Mouse (Mus musculus) layer of hippocampus, postnatal 14 days (tissue): Measurements from ENCODE around the gene Slc23a3. TPM values are rescaled to one million over a fixed set of nuclear protein-coding genes. Genes with fewer than 3 reads are reported as not detected.

ENCODE experiments used
- DNase-seq, 2 experiments: peaks; one replicate each; pipeline ENCODE4 v3.0.0; 2021 to 2022; ENCODE audit warnings: low spot score in 2 of 2, mixed read lengths in 1 of 2
- long read RNA-seq, 2 experiments: library from polyadenylated mRNA; stranded (forward); transcript quantifications; one replicate each; pipeline ENCODE4 v2.0.0; 2021
- total RNA-seq, 2 experiments: library from RNA; stranded (reverse); gene quantifications; 2 replicates each; pipeline ENCODE4 v1.2.3; 2021

Gene Slc23a3
- under 1 TPM in 1 of 2 experiments, not detected in 1; 0.35 TPM for total RNA-seq
- long read RNA-seq, experiment 1, partial matches to known transcripts = 0 of 1 reads
- long read RNA-seq, experiment 1, other reads (novel, unspliced or antisense) = 1 of 1 reads
- long read RNA-seq, experiment 2 = 0 reads

DNA sequence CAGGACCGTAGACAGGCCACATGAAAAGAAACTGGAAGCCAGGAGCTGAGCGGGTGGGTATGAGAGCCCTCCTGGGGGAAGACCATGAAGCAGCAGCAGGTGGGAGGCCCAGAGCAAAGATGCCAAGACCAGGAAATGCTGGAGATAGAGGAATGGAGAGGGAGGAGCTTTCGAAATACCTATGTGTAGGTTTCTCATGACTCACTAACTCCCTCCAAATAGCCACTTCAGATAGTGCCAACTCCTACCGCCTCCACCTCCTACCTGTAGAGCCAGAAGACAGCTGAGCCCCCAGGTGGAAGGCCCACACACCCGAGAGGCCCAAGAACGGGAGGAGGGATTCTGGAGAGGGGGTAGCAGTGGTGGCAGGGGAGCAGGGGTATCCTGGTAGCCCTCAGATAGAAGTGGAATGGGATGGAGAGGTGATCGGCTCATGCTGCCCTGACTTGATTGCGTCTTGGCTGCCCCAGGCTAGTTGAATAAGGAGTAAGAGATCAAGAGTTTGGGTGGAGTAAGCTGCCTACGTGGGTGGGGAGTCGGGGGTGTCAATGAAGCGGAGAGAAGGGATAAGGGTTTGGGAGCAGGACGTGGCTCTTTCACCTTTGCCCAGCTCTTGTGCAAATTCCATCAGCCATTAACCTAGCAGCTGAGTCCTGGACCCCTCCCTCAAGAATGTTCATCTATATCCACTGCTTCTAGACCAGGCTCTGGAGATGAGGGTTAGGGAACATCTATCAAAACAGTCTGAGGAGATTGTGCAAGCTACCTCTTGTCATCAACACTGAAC lies at the start of gene Slc23a3:
Gene Slc23a3, minus strand, starts transcription at position 470 of the 787 bp plus-strand sequence.
- DNase-seq = no peak

GRCm38 (mm10) chr1:75182160-75182559 lies 48.5 kb upstream of the Slc23a3 start:
- DNase-seq = no peak

GRCm38 (mm10) chr1:75181377-75181870 lies 47.7 kb upstream of the Slc23a3 start:
- DNase-seq = no peak

GRCm38 (mm10) chr1:75180741-75181140 lies 47.1 kb upstream of the Slc23a3 start:
- no peak for DNase-seq

GRCm38 (mm10) chr1:75180105-75180590 lies 46.5 kb upstream of the Slc23a3 start, which contains the start of gene Abcb6:
TSS of gene Abcb6 (minus strand) at chr1:75180392.
- peak; percentile 89 to 95 for DNase-seq

- DNase-seq = peak; percentile 72 to 81
These were observed 45.8 kb upstream of the Slc23a3 start for GRCm38 (mm10) chr1:75179334-75180104.

DNA sequence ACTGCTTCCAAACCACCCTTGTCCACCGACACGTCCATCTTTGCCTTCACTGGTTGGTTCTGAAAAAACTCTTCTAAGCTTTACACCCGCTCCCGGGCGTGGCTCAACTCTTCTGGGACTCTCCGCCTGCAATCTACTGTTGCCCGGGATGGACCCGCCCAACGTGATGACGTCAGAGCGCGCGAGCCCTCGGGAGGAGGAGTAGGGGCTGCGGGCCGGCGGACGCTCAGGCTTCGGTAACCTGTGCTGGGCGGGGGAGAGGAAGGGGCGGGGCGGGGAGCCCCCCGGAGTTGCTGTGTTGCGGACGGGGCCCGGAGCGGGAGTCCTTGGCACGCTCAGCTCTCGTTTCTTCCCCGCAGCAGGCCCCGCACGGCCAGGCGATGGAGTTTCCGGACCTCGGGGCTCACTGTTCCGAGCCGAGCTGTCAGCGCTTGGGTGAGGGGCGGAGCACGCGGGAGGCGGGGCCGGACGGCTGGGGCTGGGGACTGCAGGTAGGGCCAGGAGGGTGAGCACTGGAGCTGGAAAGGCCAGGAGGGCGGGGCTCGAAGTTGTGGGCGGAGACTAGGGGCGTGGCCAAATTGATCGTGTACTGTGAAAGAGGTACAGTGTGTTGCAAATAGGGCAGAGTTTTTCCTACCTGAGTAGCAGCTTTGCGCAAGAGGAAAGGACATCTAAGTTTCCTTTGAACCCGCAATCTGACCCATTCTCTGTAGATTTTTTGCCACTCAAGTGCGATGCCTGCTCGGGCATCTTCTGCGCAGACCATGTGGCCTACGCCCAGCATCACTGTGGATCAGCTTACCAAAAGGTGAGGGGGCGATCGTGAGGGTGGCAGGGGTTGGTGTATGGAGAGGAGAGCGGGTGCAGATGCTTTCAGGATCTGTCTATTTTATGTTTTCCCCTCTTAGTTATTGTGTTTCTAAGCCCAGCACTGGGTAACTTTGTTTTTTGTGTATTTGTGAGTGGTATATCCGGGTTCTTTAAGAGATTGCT lies 35.1 kb upstream of the Slc23a3 start, which contains the start of gene Zfand2b:
Gene Zfand2b, plus strand, starts transcription at position 175 of the 993 bp plus-strand sequence.
- DNase-seq = peak; percentile 89 to 95

- DNase-seq = no peak
These were observed 34.4 kb upstream of the Slc23a3 start for GRCm38 (mm10) chr1:75168093-75168471.

DNA sequence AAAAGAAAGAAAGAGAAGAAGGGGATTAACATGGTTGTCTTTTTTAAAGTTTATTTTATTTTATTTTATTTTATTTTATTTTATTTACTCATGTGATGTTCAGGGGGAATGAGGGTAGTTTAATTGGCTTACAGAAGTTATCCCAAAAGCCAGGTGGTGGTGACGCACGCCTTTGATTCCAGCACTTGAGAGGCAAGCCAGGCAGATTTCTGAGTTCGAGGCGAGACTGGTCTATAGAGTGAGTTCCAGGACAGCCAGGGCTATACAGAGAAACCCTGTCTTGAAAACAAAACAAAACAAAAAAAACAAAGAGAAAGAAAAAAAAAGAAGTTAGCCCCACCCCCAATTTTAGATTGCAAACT lies 26.5 kb upstream of the Slc23a3 start:
- DNase-seq = no peak

DNA sequence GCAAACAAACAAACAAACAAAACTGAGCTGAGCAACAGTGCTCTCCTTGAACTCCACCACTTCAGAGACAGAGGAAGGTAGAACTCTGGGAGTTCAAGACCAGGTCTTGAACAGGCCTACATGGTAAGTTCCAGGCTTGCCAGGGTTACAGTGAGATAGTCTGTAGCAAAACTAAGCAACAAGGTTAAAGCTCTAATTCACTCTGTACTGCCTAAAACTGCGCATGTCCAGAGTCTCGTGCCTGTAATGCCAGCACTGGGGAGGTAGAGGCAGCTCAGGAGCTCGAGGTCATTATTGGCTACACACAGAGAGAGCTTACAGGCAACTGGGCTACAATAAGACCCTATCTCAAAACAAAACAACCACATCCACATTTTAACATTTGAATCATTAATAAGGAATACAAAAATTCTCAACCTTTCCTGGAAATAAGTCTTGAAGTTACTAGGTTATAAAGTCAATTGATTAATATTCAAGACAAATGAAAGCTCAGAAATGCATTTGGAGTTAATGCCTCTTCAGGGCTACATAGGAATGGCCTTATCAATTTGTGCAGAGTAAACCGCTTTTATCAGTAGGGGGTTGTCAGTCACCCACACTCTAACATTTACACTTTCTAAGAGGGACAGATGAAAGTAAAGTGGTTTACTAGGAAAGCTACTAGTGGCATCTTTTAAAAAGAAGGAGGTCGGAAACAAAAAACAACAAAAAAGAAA lies 26.0 kb upstream of the Slc23a3 start:
- no peak for DNase-seq

GRCm38 (mm10) chr1:75158990-75159389 lies 25.3 kb upstream of the Slc23a3 start:
- DNase-seq = no peak

DNA sequence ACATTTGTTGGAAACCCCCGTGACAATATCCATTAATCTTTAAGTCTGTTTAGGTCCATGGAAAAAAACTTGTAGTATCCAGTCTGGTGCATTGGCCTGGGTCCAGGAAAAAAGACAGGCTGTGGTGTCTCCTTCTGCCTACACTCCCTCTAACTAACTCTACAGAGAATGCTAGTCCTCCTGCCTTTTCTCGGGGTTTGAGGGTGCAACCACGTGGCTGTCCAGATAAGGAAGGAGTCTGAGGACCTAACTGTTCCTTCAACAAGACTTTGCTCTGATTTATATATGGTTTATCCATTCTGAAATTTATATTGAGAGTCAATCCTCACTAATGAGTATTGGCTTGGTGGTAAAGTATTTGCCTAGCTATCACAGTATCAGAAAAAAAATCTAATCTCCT lies 22.1 kb upstream of the Slc23a3 start:
- DNase-seq = no peak

GRCm38 (mm10) chr1:75148727-75149126 lies 15.0 kb upstream of the Slc23a3 start:
- DNase-seq = no peak

DNA sequence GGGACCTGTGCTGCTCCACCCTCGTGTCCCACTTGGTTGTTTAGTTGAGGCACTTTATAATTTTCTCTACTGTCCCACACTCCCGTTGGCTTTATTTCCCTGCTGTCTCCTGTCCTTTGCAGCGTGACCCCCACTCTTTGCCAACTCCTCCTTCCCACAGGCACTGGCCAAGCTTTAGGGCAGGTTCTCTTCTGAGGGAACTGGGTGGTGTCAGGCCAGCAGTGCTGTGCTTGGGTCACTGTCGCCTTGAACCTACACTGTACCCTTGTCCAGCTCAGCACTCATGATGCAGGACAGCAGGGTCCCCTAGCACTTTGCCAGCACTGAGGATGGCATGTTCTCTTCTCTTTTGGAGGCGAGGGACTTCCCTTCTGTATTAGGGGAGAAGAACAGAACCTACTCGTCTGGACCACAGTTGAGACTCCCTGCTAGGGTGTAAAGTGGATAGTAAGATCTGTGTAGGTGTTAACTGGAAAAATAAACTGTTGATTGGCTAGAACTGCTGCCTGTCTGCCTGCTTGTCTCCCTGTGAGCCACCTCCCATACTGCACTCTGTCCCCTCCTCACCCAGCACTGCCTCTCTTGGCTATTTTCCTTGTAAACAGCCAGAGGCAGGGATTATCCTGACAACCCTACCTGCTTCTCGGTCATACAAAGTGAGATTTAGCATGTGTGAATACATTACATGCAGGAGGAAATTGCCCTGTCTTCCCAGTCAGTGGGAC lies 13.9 kb upstream of the Slc23a3 start:
- DNase-seq = no peak

- no peak for DNase-seq
These were observed 11.9 kb upstream of the Slc23a3 start for GRCm38 (mm10) chr1:75145589-75145988.

DNA sequence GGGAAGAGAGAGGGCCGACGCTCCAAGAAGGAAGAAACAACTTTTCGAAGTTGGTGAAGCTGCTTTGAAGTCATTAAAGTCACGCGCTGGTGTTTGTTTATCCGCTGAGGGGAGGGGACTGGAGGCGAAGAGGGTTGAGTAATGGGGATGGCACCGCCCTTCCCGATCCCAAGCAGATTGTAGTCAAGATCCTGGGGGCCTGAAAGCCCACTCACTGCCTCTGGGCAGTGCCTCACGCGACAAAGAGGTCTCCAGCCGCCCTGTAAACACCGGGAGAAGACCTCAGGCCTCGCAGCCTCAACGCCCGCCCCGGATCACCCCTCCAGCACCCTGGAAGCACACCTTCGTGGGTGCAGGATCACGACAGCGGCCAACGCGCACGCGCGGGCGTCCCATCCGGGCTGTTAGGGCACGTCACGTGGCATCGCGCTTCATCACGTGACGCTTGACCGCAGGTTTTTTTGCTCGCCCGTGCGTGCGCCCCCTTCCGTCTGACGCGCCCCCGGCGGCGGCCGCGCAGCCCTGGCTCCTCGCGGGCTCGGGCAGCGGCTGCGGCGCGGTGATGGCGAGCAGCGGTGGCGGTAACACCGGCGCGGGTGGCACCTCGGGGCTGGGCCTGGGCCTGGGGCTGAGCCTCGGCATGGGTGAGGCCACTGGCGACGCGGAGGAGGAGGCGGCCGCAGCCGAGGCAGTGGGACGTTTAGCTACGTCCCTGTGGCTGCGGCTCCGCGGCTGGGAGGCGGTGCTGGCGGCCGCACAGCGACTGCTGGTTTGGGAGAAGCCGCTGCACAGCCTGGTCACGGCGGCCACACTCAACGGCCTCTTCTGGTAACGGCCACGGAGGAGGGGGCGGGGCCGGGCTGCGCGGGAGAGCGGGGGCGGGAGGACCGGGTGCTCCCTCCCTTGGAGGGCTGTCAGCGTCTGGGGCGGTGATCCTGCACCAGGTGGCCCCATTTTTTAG lies 8.9 kb upstream of the Slc23a3 start, which contains the start of the genes Cnppd1 and Retreg2:
Gene Cnppd1, minus strand, starts transcription at position 411 of the 961 bp plus-strand sequence.
Gene Retreg2, plus strand, starts transcription at position 478 of the 961 bp plus-strand sequence.
- peak; percentile 96 for DNase-seq

- DNase-seq = peak; percentile 42 to 57
These were observed 7.9 kb upstream of the Slc23a3 start for GRCm38 (mm10) chr1:75141486-75142190.
